Mouse (Mus musculus) erythroblast, adult 5-6 weeks (primary cell): ENCODE data around the gene Ms4a4d. TPM values are rescaled to one million over a fixed set of nuclear protein-coding genes. Genes with fewer than 3 reads are reported as not detected.
"Not testable (repeated sequence)": the region's sequence is repeated elsewhere in the genome, so short reads cannot be mapped to it uniquely, and the experiment has no call there.

Experiments used
- ATAC-seq: replicated peaks from 2 replicates; pipeline ENCODE4 v1.8.0; 2016; ENCODE audit warnings: moderate number of reproducible peaks, mild to moderate bottlenecking, moderate TSS enrichment, inconsistent platforms; ENCODE audit not compliant: poor library complexity, low FRiP score, severe bottlenecking
- total RNA-seq, 2 experiments: library from RNA; stranded (forward) in 1 of 2; stranded (reverse) in 1 of 2; fragments of 150-400 nt in 1 of 2; fragments of 200-764, 138-1000 nt in 1 of 2; gene quantifications; 2 replicates each; pipeline versions ENCODE4 v1.2.3 to v1.2.4; 2015 to 2017; ENCODE audit warnings: low replicate concordance in 2 of 2

Ms4a4d gene
- total RNA-seq (2015; ENCODE audit: low replicate concordance) (not detected in 2 replicates), total RNA-seq (2017; ENCODE audit: low replicate concordance) (not detected in 2 replicates)

- no peak for ATAC-seq
Observed at GRCm38 (mm10) chr19:11536593-11536992, at the start of gene Ms4a4d. Gene Ms4a4d (plus strand): TSS chr19:11536801.

GRCm38 (mm10) chr19:11491406-11492189 lies 45.0 kb upstream of the Ms4a4d start:
- ATAC-seq = no peak

GRCm38 (mm10) chr19:11492671-11493070 lies 43.9 kb upstream of the Ms4a4d start:
- no peak for ATAC-seq

GRCm38 (mm10) chr19:11494519-11494918 lies 42.1 kb upstream of the Ms4a4d start:
- ATAC-seq = no peak

- no peak for ATAC-seq
Observed at GRCm38 (mm10) chr19:11496361-11496760, 40.2 kb upstream of the Ms4a4d start.

- ATAC-seq = not testable (repeated sequence)
Observed at GRCm38 (mm10) chr19:11497300-11497699, 39.3 kb upstream of the Ms4a4d start.

GRCm38 (mm10) chr19:11500796-11501195 lies 35.8 kb upstream of the Ms4a4d start:
- ATAC-seq = no peak

GRCm38 (mm10) chr19:11501326-11501725 lies 35.3 kb upstream of the Ms4a4d start:
- no peak for ATAC-seq

GRCm38 (mm10) chr19:11504857-11505256 lies 31.7 kb upstream of the Ms4a4d start:
- no peak for ATAC-seq

GRCm38 (mm10) chr19:11513458-11513857 lies 23.1 kb upstream of the Ms4a4d start:
- no peak for ATAC-seq

GRCm38 (mm10) chr19:11516246-11516645 lies 20.4 kb upstream of the Ms4a4d start, which contains the start of gene Ms4a6b:
Gene Ms4a6b (plus strand): TSS chr19:11516512.
- no peak for ATAC-seq

GRCm38 (mm10) chr19:11516845-11517244 lies 19.8 kb upstream of the Ms4a4d start:
- no peak for ATAC-seq

- not testable (repeated sequence) for ATAC-seq
Observed at GRCm38 (mm10) chr19:11517373-11517772, 19.2 kb upstream of the Ms4a4d start.

- not testable (repeated sequence) for ATAC-seq
Observed at GRCm38 (mm10) chr19:11518356-11518755, 18.2 kb upstream of the Ms4a4d start.

GRCm38 (mm10) chr19:11520146-11520545 lies 16.5 kb upstream of the Ms4a4d start:
- no peak for ATAC-seq

- no peak for ATAC-seq
Observed at GRCm38 (mm10) chr19:11533421-11533820, 3.2 kb upstream of the Ms4a4d start.

- no peak for ATAC-seq
Observed at GRCm38 (mm10) chr19:11533888-11534445, 2.6 kb upstream of the Ms4a4d start.

GRCm38 (mm10) chr19:11537336-11537735 lies 735 bp downstream of the Ms4a4d start:
- ATAC-seq = no peak

- ATAC-seq = not testable (repeated sequence)
Observed at GRCm38 (mm10) chr19:11540166-11540821, 3.7 kb downstream of the Ms4a4d start.

GRCm38 (mm10) chr19:11544383-11544782 lies 7.8 kb downstream of the Ms4a4d start:
- ATAC-seq = not testable (repeated sequence)

GRCm38 (mm10) chr19:11547911-11548310 lies 11.3 kb downstream of the Ms4a4d start:
- no peak for ATAC-seq
